Mouse (Mus musculus): ENCODE measurements around the gene Myo5c. TPM values are rescaled to one million over a fixed set of nuclear protein-coding genes. Genes with fewer than 3 reads are reported as not detected.

Gene Myo5c
- total RNA-seq, 4 experiments from 2014 or later: 1.7 to 2.1 (median 1.9) TPM

DNA sequence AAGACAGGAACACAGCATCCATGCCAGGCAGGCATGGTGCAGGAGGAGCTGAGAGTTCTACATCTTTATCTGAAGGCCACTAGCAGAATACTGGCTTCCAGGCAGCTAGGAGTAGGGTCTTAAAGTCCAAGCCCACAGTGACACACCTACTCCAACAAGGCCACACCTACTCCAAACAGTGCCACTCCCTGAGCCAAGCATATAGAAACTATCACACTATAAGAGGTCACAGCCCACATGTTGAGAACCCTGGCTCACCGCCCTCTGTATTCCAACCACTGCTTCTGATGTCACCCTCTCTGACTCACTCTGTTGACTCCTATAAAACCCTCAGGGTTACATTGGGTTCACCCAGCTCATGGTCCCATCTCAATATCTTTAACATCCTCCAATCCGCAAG, 86.4 kb downstream of the Myo5c start:
- DNase-seq (ENCODE audit: low spot score in 2 of 2): no peak

DNA sequence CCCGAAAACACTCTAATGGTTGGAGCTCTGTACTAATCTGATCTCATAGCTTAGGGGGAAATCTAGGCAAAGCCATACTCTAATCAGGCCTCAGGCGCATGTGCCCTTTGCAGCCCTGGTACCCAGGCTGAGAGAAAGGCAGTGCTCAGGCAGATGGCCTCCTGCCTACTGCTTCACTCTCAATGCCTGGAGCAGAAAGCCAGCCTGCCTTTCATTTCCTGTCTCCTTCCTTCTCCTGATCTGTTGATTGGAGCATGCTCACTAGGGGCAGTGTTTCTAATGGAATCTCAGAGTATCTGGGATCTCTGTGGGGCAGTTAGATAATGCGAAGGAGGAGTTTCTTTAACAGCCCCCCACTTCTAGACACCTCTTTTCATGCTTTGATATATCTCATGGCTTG, 87.5 kb downstream of the Myo5c start:
- DNase-seq (ENCODE audit: low spot score in 2 of 2): peak in 1 of 2 experiments; percentile 37

DNA sequence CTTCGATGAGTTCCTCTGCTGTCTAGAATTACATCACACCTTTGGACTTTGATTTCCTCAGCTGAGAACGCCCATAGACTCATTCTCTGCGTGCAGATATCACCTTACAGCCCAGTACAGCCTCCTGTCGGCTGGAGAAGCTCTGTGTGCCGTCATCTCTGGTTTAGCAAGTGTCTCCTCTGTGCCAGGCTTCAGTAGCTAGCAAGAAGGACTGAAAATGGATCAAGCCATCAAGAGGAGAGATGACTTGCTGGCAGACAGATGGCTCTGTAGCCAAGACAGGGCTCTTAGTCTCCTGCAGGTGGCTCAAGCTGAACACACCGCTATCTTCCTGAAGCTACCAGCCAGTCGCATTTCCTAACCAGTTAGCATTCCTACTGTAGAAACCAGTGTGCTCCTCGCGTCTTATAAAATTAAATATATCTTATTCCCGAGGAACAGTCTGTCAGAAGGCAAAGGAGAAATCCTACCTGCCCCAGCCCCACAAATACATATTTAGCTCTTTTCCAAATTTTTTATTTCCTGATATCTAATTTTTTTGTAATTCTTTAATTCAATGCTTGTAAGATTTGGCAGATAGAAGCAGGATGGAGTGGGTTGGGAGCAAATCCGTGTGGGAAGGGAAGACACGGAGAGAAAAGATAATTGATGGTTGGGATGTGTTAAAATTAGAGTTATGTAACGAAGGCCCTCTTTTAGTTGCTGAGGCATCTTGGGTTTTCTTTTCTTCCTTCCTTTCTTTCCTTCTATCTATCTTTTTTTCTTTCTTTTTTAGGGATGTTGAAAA, 90.5 kb downstream of the Myo5c start:
- peak in 1 of 2 experiments; percentile 26 for DNase-seq (ENCODE audit: low spot score in 2 of 2)

DNA sequence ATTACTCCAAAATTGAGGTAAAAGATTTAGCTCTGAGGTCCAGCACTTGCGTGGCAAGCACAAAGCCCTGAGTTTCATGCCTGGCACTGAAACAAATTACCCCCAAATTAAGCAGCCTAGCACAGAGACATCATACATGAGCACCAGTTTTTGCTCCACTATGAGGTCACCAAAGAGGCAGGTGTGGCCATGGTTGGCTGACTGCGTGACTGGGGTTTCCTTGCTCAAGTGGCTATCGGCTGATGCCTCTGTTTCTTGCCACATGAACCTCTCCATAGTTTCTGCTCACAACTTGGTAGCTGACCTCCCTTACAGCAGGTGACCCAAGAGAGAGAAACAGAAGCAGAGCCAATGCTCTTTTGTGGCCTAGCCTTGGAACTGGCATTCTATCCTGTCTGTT, 96.2 kb downstream of the Myo5c start:
- no peak for DNase-seq (ENCODE audit: low spot score in 2 of 2)

DNA sequence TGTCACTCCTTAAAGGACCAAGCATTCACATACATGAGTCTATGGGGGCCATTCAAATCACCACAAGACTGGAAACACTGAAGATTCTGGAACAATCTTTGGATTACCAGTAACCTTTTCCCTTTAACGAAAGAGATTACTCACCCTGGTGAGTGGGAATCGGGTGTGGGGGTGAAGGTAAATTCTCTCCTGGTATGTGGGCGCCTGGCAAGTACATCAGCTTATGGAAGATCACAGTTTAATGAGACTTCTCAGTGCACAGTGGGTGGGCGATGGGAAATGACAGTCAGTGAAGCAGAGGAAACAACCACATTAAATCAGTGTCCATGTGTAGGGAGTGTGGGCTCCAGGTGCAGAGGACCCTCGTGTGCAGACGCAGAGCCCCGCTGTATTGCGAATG, 99.0 kb downstream of the Myo5c start:
- DNase-seq (ENCODE audit: low spot score in 2 of 2): peak; percentile 48 to 55

DNA sequence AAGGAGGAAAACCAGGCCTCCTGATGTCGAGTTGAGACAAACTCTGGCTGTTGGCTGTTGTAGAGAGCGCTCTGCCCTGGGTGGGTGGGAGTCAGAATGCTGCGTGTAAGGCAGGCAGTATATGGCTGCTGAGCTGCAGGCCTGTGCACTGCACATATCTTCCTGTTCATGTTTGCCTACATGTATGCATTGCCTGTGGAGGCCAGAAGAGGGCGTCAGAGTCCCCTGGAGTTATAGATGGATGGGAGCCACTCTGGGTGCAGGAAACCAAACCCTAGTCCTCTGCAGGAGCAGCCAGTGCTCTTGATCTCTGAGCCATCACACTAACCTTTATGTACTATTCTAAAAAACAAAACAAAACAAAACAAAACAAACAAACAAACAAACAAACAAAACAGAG, 102.6 kb downstream of the Myo5c start:
- DNase-seq (ENCODE audit: low spot score in 2 of 2): no peak

DNA sequence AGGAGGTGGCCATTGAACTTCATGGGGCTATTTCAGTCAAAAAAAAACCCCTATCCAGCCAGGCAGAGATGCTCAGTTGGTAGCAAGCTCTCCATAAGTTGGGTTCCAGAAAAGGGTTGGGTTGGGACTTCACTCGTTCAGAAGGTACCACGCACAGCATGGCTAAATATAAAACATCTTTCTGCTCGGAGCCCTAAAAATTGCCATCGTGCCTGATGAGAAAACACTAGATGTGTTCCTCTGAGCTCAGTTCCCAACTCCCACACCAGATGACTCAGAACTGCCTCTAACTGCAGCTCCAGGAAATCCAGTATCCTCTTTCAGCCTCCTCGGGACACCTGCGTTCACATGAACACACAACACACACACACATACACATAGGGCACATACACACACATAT, 106.2 kb downstream of the Myo5c start:
- peak; percentile 69 to 76 for DNase-seq (ENCODE audit: low spot score in 2 of 2)

DNA sequence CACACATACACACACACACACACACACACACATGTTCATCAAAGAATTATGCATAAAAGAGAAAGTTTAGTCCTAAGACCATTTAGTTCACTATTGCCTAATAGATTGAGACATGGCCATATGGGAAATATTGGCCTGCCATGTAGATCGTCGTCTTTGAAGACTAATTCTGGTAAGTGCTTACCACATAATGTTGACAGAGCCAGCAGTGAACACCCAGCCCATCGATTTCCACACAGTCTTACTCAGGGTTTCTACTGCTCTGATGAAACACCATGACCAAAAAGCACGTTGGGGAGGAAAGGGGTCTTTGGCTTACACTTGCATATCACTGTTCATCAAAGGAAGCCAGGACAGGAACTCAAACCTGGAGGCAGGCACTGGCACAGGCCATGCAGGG, 110.6 kb downstream of the Myo5c start:
- DNase-seq (ENCODE audit: low spot score in 2 of 2): no peak

DNA sequence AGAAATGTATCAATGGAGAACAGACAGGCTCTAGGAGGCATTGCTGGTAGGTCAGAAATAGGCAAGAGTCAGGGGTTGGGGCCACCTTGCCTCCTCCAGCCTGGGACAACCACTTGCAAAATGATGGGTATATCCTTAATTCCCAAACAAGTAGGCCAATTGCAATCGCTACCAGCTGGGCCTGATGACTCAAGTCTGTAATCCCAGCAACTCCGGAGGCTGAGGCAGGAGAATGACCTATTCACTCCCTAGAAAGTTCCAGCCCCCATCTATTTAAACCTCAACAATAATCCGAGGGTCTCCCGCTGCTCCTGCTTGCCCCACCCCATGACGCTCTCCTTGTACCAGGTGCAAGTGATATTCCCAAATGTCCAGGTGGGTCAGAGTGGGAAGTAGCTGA, 115.6 kb downstream of the Myo5c start, which contains the start of gene Bcl2l10:
Gene Bcl2l10 (plus strand): TSS at position 301 of the 400 bp plus-strand sequence.
- no peak for DNase-seq (ENCODE audit: low spot score in 2 of 2)

DNA sequence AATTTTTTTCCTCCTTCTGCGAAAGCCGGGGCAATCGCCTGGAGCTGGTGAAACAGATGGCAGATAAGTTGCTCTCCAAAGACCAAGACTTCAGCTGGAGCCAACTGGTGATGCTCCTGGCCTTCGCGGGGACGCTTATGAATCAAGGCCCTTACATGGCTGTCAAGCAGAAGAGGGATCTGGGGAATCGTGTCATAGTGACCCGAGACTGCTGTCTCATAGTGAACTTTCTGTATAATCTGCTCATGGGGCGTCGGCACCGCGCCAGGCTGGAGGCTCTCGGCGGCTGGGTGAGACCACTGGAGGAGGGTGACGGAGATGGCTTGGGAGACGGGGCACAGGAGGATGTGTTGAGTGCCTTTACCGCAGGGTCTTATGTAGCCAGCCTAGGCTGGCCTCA, 116.2 kb downstream of the Myo5c start:
- DNase-seq (ENCODE audit: low spot score in 2 of 2): no peak

DNA sequence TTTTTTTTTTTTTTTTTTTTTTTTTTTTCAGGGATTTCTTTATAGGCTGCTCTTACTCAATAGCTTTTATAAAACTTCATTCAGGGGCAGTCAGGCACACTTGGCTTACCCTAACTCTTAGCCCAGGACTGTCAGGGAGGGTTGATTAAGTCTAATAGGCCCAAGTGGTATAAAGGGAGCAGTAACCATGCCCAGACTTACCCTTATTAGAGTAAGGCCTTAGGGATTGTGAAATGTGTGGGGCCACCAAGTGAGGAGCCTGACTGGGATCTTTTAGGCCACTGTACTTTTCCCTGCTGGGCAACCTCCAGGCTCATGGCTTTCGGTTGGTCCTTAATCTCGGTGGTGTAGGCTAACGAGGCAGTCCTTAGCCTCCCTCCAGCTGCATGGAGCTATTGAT, 116.8 kb downstream of the Myo5c start:
- no peak for DNase-seq (ENCODE audit: low spot score in 2 of 2)

DNA sequence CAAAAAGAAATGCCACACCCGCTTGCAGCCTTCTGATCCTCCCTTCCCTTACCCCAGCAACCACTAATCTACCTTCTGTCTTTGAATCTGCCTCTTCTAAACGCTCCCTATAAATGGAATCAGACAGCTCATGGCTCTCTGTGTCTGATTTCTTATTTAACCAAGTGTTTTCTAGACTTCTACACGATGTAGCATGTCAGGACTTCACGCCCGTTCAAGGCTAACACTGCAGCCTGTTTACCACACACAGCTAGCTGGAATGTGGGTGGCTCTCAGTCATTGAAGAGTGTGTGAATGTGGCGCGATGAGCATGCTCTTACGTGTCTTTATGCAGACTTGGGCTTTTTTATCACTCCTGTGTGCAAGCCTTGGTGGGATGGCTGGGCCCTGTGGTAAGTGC, 121.3 kb downstream of the Myo5c start:
- no peak for DNase-seq (ENCODE audit: low spot score in 2 of 2)

Other genes starting within 250 kb of the Myo5c start
- 100 to 1,000 TPM; 138 to 178 (median 156) TPM for gene Arpp19, start 194.4 kb upstream of the Myo5c start, total RNA-seq (2022)
- gene Myo5a, start 161.0 kb upstream of the Myo5c start, total RNA-seq (2022): 100 to 1,000 TPM; 214 to 223 (median 215) TPM
- gene Gnb5, start 74.3 kb downstream of the Myo5c start, total RNA-seq (2022): 100 to 1,000 TPM; 110 to 135 (median 125) TPM
- gene Bcl2l10, start 115.7 kb downstream of the Myo5c start, total RNA-seq (2022): under 1 TPM in 2 of 4 experiments, not detected in 2; 0.39 to 0.43 TPM
- gene Mapk6, start 178.0 kb downstream of the Myo5c start, total RNA-seq (2022): 10 to 100 TPM; 26.9 to 33.1 (median 28.2) TPM
- gene Leo1, start 209.5 kb downstream of the Myo5c start, total RNA-seq (2022): 10 to 100 TPM; 19.8 to 22.8 (median 21.1) TPM

Measured in layer of hippocampus, adult 8-10 months (tissue).